Mouse (Mus musculus) MEL (cell line): Measurements from ENCODE around the gene Ccr5. TPM values are rescaled to one million over a fixed set of nuclear protein-coding genes. Genes with fewer than 3 reads are reported as not detected.

Source experiments
- DNase-seq: peaks from one replicate; pipeline ENCODE4 v3.0.0; 2011; ENCODE audit warnings: low read depth, low spot score
- H3K27ac ChIP-seq: 2 replicates; pipeline ENCODE4 v1.5.1; 2012; ENCODE audit warnings: low read depth, mild to moderate bottlenecking, control low read depth, low read length, moderate library complexity; ENCODE audit not compliant: control insufficient read depth
- H3K27me3 ChIP-seq, 2 experiments: fragments of 150-350 bp in 1 of 2; sonication (generic) in 1 of 2; 2 replicates each; pipeline ENCODE4 v1.6.1; 2012; ENCODE audit warnings: low read length in 2 of 2, mild to moderate bottlenecking in 2 of 2, improper control_type of control experiment in 1 of 2, moderate library complexity in 1 of 2; ENCODE audit not compliant: insufficient read depth in 2 of 2, control insufficient read depth in 1 of 2
- H3K36me3 ChIP-seq, 2 experiments: 2 replicates each; pipeline ENCODE4 v1.6.1; 2012 to 2014; ENCODE audit warnings: low read length in 2 of 2, improper control_type of control experiment in 1 of 2, inconsistent platforms in 1 of 2, mild to moderate bottlenecking in 1 of 2; ENCODE audit not compliant: insufficient read depth in 2 of 2, control insufficient read depth in 1 of 2
- H3K4me1 ChIP-seq, 2 experiments: fragments of 150-350 bp in 1 of 2; sonication (generic) in 1 of 2; 2 replicates each; pipeline ENCODE4 v1.6.1; 2012; ENCODE audit warnings: low read length in 2 of 2, improper control_type of control experiment in 1 of 2, mild to moderate bottlenecking in 1 of 2; ENCODE audit not compliant: insufficient read depth in 2 of 2, control insufficient read depth in 1 of 2
- H3K4me3 ChIP-seq, 2 experiments: fragments of 150-350 bp in 1 of 2; sonication (generic) in 1 of 2; 2 replicates each; pipeline ENCODE4 v1.5.1; 2012; ENCODE audit warnings: low read depth in 2 of 2, low read length in 2 of 2, mild to moderate bottlenecking in 2 of 2, moderate library complexity in 2 of 2, control low read depth in 1 of 2, improper control_type of control experiment in 1 of 2; ENCODE audit not compliant: control insufficient read depth in 1 of 2, insufficient read depth in 1 of 2
- H3K79me2 ChIP-seq: 2 replicates; pipeline ENCODE4 v1.6.1; 2012; ENCODE audit warnings: mild to moderate bottlenecking, low read length, moderate library complexity; ENCODE audit not compliant: control insufficient read depth, poor library complexity, insufficient read depth
- H3K9ac ChIP-seq: 2 replicates; pipeline ENCODE4 v1.6.1; 2012; ENCODE audit warnings: low read depth, mild to moderate bottlenecking, control low read depth, low read length, moderate library complexity; ENCODE audit not compliant: control insufficient read depth, poor library complexity, severe bottlenecking
- H3K9me3 ChIP-seq: fragments of 150-350 bp; sonication (generic); replicated peaks from 2 replicates; pipeline ENCODE4 v1.6.1; 2012; ENCODE audit warnings: mild to moderate bottlenecking, low read length, improper control_type of control experiment, moderate library complexity; ENCODE audit not compliant: insufficient read depth
- CHD2 ChIP-seq: IDR thresholded peaks from 2 replicates; pipeline ENCODE4 v1.6.1; 2011; ENCODE audit warnings: low read length, improper control_type of control experiment
- CTCF ChIP-seq, 3 experiments: IDR thresholded peaks in 2 of 3; conservative IDR thresholded peaks in 1 of 3; 2 replicates each; pipeline ENCODE4 v1.5.1; 2011 to 2012; ENCODE audit warnings: low read length in 3 of 3, low read depth in 2 of 3, mild to moderate bottlenecking in 2 of 3, improper control_type of control experiment in 1 of 3, inconsistent platforms in 1 of 3, mixed read lengths in 1 of 3, moderate library complexity in 1 of 3; ENCODE audit not compliant: control insufficient read depth in 1 of 3, insufficient read depth in 1 of 3, poor library complexity in 1 of 3, severe bottlenecking in 1 of 3
- EP300 ChIP-seq, 2 experiments: IDR thresholded peaks; 2 replicates each; pipeline ENCODE4 v1.6.1; 2011; ENCODE audit warnings: improper control_type of control experiment in 2 of 2, low read length in 2 of 2, low read depth in 1 of 2, mild to moderate bottlenecking in 1 of 2
- GABPA ChIP-seq: IDR thresholded peaks from 2 replicates; pipeline ENCODE4 v1.6.1; 2012; ENCODE audit warnings: low read depth, mild to moderate bottlenecking, inconsistent platforms, low read length, improper control_type of control experiment, moderate library complexity
- GATA1 ChIP-seq: IDR thresholded peaks from 2 replicates; pipeline ENCODE4 v1.6.1; 2011; ENCODE audit warnings: low read depth, low read length, improper control_type of control experiment
- HCFC1 ChIP-seq: IDR thresholded peaks from 2 replicates; pipeline ENCODE4 v1.6.1; 2012; ENCODE audit warnings: low read depth, mild to moderate bottlenecking, inconsistent platforms, low read length, improper control_type of control experiment, moderate library complexity
- JUND ChIP-seq: IDR thresholded peaks from 2 replicates; pipeline ENCODE4 v1.6.1; 2011; ENCODE audit warnings: low read depth, mild to moderate bottlenecking, improper control_type of control experiment, low read length
- MAFK ChIP-seq: IDR thresholded peaks from 2 replicates; pipeline ENCODE4 v1.6.1; 2011; ENCODE audit warnings: low read depth, mild to moderate bottlenecking, low read length, improper control_type of control experiment, borderline replicate concordance
- MAX ChIP-seq: IDR thresholded peaks from 2 replicates; pipeline ENCODE4 v1.6.1; 2011; ENCODE audit warnings: low read length, improper control_type of control experiment
- NRF1 ChIP-seq: IDR thresholded peaks from 2 replicates; pipeline ENCODE4 v1.6.1; 2014; ENCODE audit warnings: low read depth, mild to moderate bottlenecking, inconsistent platforms, low read length, improper control_type of control experiment, moderate library complexity; ENCODE audit not compliant: poor library complexity, insufficient read depth, severe bottlenecking
- RAD21 ChIP-seq: IDR thresholded peaks from 2 replicates; pipeline ENCODE4 v1.6.1; 2011; ENCODE audit warnings: mild to moderate bottlenecking, low read depth, low read length, improper control_type of control experiment
- SIN3A ChIP-seq: IDR thresholded peaks from 2 replicates; pipeline ENCODE4 v1.6.1; 2012; ENCODE audit warnings: low read length, improper control_type of control experiment, inconsistent platforms
- SMC3 ChIP-seq: IDR thresholded peaks from 2 replicates; pipeline ENCODE4 v1.6.1; 2011; ENCODE audit warnings: low read depth, low read length, improper control_type of control experiment
- TCF12 ChIP-seq: IDR thresholded peaks from 2 replicates; pipeline ENCODE4 v1.6.1; 2014; ENCODE audit warnings: low read depth, mild to moderate bottlenecking, inconsistent platforms, low read length, improper control_type of control experiment, moderate library complexity
- USF2 ChIP-seq, 2 experiments: IDR thresholded peaks; 2 replicates each; pipeline ENCODE4 v1.6.1; 2011 to 2012; ENCODE audit warnings: improper control_type of control experiment in 2 of 2, low read length in 2 of 2, borderline replicate concordance in 1 of 2, inconsistent platforms in 1 of 2, low read depth in 1 of 2, mild to moderate bottlenecking in 1 of 2; ENCODE audit not compliant: insufficient read depth in 1 of 2
- ZC3H11A ChIP-seq: IDR thresholded peaks from 2 replicates; pipeline ENCODE4 v1.6.1; 2012; ENCODE audit warnings: low read depth, mild to moderate bottlenecking, inconsistent platforms, low read length, improper control_type of control experiment
- polyA plus RNA-seq, 2 experiments: library from polyadenylated mRNA; stranded (reverse) in 1 of 2; unstranded in 1 of 2; fragments of >175 nt in 1 of 2; fragments of >200 nt in 1 of 2; gene quantifications; 2 replicates each; pipeline versions ENCODE4 v1.2.1 to v1.2.4; 2012; ENCODE audit warnings: low replicate concordance in 2 of 2, low read depth in 1 of 2; ENCODE audit not compliant: insufficient read length in 2 of 2, insufficient read depth in 1 of 2, missing spikeins in 1 of 2
- total RNA-seq: library from RNA; depleted of rRNA; stranded (reverse); fragments of 300-350 nt; gene quantifications from 2 replicates; pipeline ENCODE4 v1.2.3, GENCODE M21; 2012

Gene Ccr5
- total and polyA plus RNA-seq, 3 experiments, result 0.04 to 0.68 TPM; not detected in 1

DNA sequence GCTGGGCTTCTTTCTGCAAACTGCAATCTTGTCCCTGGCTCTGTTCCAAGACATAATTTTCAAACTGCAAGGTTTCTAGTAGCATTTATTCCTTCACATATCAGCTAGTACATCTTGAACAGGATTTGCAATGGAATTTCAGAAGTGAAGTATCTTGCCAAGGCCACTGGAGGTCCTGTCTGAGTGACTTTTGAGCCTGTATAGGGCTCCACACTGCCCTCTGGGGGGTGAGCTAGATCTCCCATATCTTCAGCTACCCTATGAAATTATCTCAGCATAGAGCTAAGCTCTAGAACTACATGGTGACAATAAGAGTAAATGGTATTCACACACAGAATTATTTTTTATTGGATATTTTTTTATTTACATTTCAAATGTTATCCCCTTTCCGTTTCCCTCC is 2.9 kb upstream of the Ccr5 start (continued):
- TF ChIP-seq USF2 (IDR thresholded peaks at IDR 0.05; ENCODE audit: borderline replicate concordance in 1 of 2, insufficient read depth in 1 of 2, low read depth in 1 of 2, low read length in 2 of 2), result no peak
- TF ChIP-seq JUND, result no peak
- no peak for TF ChIP-seq TCF12
- TF ChIP-seq NRF1, result no peak

DNA sequence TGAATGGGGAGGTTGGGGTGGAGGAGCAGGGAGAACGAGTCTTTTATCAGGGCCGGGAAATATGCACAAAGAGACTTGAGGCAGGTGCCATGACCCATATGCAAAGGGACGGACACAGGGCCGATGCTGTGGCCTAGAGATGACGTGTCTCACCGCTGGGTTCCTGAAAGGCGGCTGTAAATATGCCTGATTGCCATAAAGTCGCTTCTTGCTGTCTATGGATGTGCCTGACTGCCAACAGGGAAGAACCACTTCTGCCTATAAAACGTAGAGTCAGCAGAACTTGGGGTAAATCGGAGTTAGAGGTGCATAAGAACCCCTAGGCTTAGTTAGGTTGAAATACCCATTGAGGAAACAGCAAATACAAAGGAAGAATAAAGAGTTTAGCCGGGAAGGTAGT is 4.2 kb downstream of the Ccr5 start:
- H3K27me3 ChIP-seq, result no peaks in the 10 kb centered on the region; a peak in 1 of 4 replicates
- H3K27ac ChIP-seq, result no peak overlapping the region
- H3K9me3 ChIP-seq, result no peaks in the 10 kb centered on the region
- H3K36me3 ChIP-seq, result peaks cover 0 to 6% of the 10 kb centered on the region in 2 experiments; a peak in 1 of 4 replicates
- no peak overlapping the region for H3K4me3 ChIP-seq
- no peak overlapping the region for H3K9ac ChIP-seq
- TF ChIP-seq EP300 (IDR thresholded peaks at IDR 0.05; ENCODE audit: low read depth in 1 of 2, low read length in 2 of 2) (no peak), TCF12 (no peak), HCFC1 (no peak)
- H3K4me1 ChIP-seq, result peaks cover 2 to 4% of the 10 kb centered on the region in 2 experiments; a peak in 2 of 4 replicates
- H3K79me2 ChIP-seq, result no peaks in the 10 kb centered on the region
- peak; percentile 3 for DNase-seq

DNA sequence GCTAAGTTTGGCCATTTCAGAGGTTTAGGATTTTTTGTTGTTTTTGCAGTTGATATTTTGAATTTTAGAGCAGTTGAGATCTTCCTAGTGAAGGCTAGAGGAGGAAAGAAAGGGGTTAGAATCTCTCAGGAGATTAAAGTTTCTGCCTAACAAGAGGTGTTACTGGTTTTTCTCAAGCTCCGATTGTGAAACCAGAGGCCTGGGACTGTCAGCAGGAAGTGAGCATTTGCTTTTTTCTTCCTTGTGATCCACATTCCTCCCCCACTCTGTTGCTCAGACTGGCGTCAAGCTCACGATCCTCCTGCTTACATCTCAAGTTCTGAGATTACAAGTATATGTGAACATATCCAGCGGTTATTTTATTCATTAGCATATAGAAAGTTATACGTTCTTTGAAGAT is 5.0 kb downstream of the Ccr5 start:
- Histone ChIP-seq H3K4me1 (peaks cover 2 to 4% of the 10 kb centered on the region in 2 experiments; a peak in 2 of 4 replicates), H3K27ac (no peak overlapping the region), H3K4me3 (no peak overlapping the region), H3K36me3 (peaks cover 0 to 6% of the 10 kb centered on the region in 2 experiments; a peak in 1 of 4 replicates), H3K9me3 (no peaks in the 10 kb centered on the region), H3K9ac (no peak overlapping the region), H3K27me3 (no peaks in the 10 kb centered on the region; a peak in 1 of 4 replicates), H3K79me2 (no peaks in the 10 kb centered on the region)
- no peak for TF ChIP-seq MAFK
- peak; percentile 5 for DNase-seq

DNA sequence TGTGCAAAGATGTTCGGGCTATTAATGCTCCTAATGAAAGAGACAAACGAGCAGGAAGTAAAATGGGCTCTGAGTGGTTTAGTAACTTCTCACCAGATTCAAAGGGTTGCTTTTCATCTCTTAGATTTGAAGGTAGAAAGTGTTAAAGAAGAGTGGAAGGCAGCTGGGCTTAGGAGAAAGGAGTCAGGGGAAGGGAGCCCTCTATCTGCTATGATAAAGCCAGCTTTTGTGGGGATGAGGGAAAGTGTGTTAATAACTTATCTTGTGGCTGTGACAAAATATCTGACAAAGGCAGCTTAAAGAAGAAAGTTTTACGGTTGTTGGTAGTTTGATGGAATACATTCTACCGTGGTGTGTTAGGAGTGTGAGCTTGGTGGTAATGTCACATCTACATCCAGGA is 6.1 kb downstream of the Ccr5 start:
- TF ChIP-seq GATA1 (0 out of 2 replicates have a peak, but pooled peaks have one; percentile 17), ZC3H11A (peak; percentile 72), SMC3 (peak; percentile 57), CHD2 (no peak), RAD21 (peak; percentile 27), MAX (no peak), CTCF (IDR thresholded peaks at IDR 0.05 in 2 of 3, conservative IDR thresholded peaks at IDR 0.05 in 1 of 3; ENCODE audit: control insufficient read depth in 1 of 3, insufficient read depth in 1 of 3, low read depth in 2 of 3, low read length in 3 of 3, poor library complexity in 1 of 3, severe bottlenecking in 1 of 3) (peak in 1 of 3 experiments; percentile 35; a peak in 1 of 6 replicates), GABPA (no peak), SIN3A (0 out of 2 replicates have a peak, but pooled peaks have one; percentile 5)

More for the DNA sequence above, 6.1 kb downstream of the Ccr5 start:
- Histone ChIP-seq H3K36me3 (peaks cover 0 to 4% of the 10 kb centered on the region in 2 experiments; a peak in 1 of 4 replicates), H3K4me1 (peaks cover 2 to 4% of the 10 kb centered on the region in 2 experiments; a peak in 2 of 4 replicates), H3K4me3 (no peak overlapping the region), H3K9ac (no peak overlapping the region), H3K27me3 (no peaks in the 10 kb centered on the region; a peak in 1 of 4 replicates), H3K79me2 (no peaks in the 10 kb centered on the region), H3K27ac (no peak overlapping the region), H3K9me3 (no peaks in the 10 kb centered on the region)
- DNase-seq, result peak; percentile 29
